Mouse (Mus musculus): ENCODE data around the gene Trappc3. TPM values are rescaled to one million over a fixed set of nuclear protein-coding genes. Genes with fewer than 3 reads are reported as not detected.

Gene Trappc3
- polyA plus RNA-seq, 1 experiment from 2014 or later: 115 TPM

- H3K4me1 ChIP-seq (replicated peaks; ENCODE audit: control insufficient read depth, insufficient read depth, low read length): no peaks in the 10 kb centered on the region; the same call in 1 of the 2 replicates
- no peaks in the 10 kb centered on the region for H3K9me3 ChIP-seq (ENCODE audit: control insufficient read depth)
- 94% methylated on average over 16 of the region's 16 CpGs for WGBS
- H3K4me2 ChIP-seq (replicated peaks; ENCODE audit: low read depth): no peak overlapping the region
- no peak for TF ChIP-seq CTCF (IDR thresholded peaks at IDR 0.05; ENCODE audit: low read depth)
- H3K4me3 ChIP-seq (ENCODE audit: low read depth, low read length): no peak overlapping the region
- ATAC-seq: no peak
- no peak overlapping the region for H3K9ac ChIP-seq (ENCODE audit: low read depth, low read length)
- H3K27ac ChIP-seq (ENCODE audit: low read depth, low read length): no peak overlapping the region
- 0 out of 2 replicates have a peak, but pooled peaks cover 6% of the 10 kb centered on the region for H3K27me3 ChIP-seq (replicated peaks; ENCODE audit: control insufficient read depth, insufficient read depth, low read length)
- H3K36me3 ChIP-seq (ENCODE audit: control insufficient read depth, insufficient read depth): peaks cover 15% of the 10 kb centered on the region
Measured at GRCm38 (mm10) chr4:126311566-126312200, 49.6 kb downstream of the Trappc3 start.

DNA sequence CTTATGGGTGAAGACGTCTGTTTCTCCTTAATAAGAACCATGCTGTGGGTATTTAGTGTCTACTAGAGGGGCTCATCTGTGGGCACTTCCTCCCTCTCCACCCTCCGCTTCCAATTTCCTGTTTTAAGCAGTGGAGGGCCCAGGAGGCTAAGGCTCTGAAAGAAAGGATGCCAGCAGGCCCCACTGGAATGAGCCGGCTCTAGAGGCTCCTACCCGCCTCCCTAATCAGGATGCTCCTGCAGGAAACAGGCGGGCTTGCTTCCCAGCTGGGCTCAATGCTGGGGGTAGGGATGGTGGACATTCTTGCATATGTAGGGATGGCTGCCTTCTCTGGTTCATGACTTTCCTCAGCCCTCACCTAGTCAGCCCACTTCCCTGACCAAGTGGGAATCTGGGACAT, 51.1 kb downstream of the Trappc3 start:
- ATAC-seq: no peak
- Histone ChIP-seq H3K9me3 (ENCODE audit: control insufficient read depth) (no peaks in the 10 kb centered on the region), H3K36me3 (ENCODE audit: control insufficient read depth, insufficient read depth) (peaks cover 31% of the 10 kb centered on the region), H3K9ac (ENCODE audit: low read depth, low read length) (no peak overlapping the region), H3K27ac (ENCODE audit: low read depth, low read length) (no peak overlapping the region), H3K4me3 (ENCODE audit: low read depth, low read length) (no peak overlapping the region), H3K4me1 (replicated peaks; ENCODE audit: control insufficient read depth, insufficient read depth, low read length) (no peaks in the 10 kb centered on the region; the same call in 1 of the 2 replicates), H3K27me3 (replicated peaks; ENCODE audit: control insufficient read depth, insufficient read depth, low read length) (0 out of 2 replicates have a peak, but pooled peaks cover 6% of the 10 kb centered on the region), H3K4me2 (replicated peaks; ENCODE audit: low read depth) (no peak overlapping the region)
- WGBS: 56% methylated on average over 5 of the region's 5 CpGs
- TF ChIP-seq CTCF (IDR thresholded peaks at IDR 0.05; ENCODE audit: low read depth): no peak

- Histone ChIP-seq H3K27me3 (replicated peaks; ENCODE audit: control insufficient read depth, insufficient read depth, low read length) (no peaks in the 10 kb centered on the region), H3K4me3 (ENCODE audit: low read depth, low read length) (no peak overlapping the region), H3K9ac (ENCODE audit: low read depth, low read length) (no peak overlapping the region), H3K27ac (ENCODE audit: low read depth, low read length) (no peak overlapping the region), H3K36me3 (ENCODE audit: control insufficient read depth, insufficient read depth) (peaks cover 33% of the 10 kb centered on the region), H3K4me2 (replicated peaks; ENCODE audit: low read depth) (no peak overlapping the region), H3K4me1 (replicated peaks; ENCODE audit: control insufficient read depth, insufficient read depth, low read length) (no peaks in the 10 kb centered on the region; the same call in 1 of the 2 replicates), H3K9me3 (ENCODE audit: control insufficient read depth) (no peaks in the 10 kb centered on the region)
- 66% methylated on average over 10 of the region's 10 CpGs for WGBS
- no peak for ATAC-seq
- TF ChIP-seq CTCF (IDR thresholded peaks at IDR 0.05; ENCODE audit: low read depth): peak; percentile 27
Measured at GRCm38 (mm10) chr4:126314393-126314792, 52.3 kb downstream of the Trappc3 start.

GRCm38 (mm10) chr4:126315931-126316330, 53.8 kb downstream of the Trappc3 start:
- Histone ChIP-seq H3K27ac (ENCODE audit: low read depth, low read length) (no peak overlapping the region), H3K9ac (ENCODE audit: low read depth, low read length) (no peak overlapping the region), H3K27me3 (replicated peaks; ENCODE audit: control insufficient read depth, insufficient read depth, low read length) (no peaks in the 10 kb centered on the region), H3K4me1 (replicated peaks; ENCODE audit: control insufficient read depth, insufficient read depth, low read length) (no peaks in the 10 kb centered on the region), H3K4me2 (replicated peaks; ENCODE audit: low read depth) (no peak overlapping the region), H3K4me3 (ENCODE audit: low read depth, low read length) (no peak overlapping the region), H3K36me3 (ENCODE audit: control insufficient read depth, insufficient read depth) (peaks cover 33% of the 10 kb centered on the region), H3K9me3 (ENCODE audit: control insufficient read depth) (no peaks in the 10 kb centered on the region)
- TF ChIP-seq CTCF (IDR thresholded peaks at IDR 0.05; ENCODE audit: low read depth): no peak
- 34% methylated on average over 5 of the region's 5 CpGs for WGBS
- no peak for ATAC-seq

DNA sequence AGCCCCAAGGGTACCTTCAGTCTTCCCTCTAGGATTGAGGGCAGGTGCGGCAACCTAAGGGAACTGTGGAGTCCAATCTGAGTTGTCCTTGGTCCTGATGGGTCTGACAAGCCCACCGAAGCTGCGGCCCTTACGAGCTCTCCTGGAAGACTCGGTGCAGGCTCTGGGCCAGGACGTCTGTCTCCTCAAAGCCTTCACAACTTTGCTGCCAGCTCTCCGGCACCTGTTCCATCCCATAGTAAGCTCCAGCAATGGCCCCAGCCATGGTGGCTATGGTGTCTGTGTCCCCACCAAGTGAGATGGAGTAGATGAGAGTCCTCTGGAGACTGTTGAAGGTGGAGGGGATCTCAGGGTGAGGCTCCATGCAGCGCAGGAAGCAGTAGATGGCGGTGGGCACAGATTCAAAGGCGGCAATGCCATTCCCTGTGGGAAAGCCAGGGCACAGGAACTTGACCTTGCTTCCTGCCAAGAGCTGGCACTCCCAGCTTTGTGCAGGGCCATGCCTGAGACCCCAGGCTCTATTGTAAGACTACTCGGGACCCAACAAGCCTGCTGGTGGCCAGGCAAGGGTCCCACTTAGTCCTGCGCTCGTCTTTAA, 54.4 kb downstream of the Trappc3 start:
- WGBS: 91% methylated on average over 13 of the region's 13 CpGs
- TF ChIP-seq CTCF (IDR thresholded peaks at IDR 0.05; ENCODE audit: low read depth): no peak
- no peak overlapping the region for H3K27ac ChIP-seq (ENCODE audit: low read depth, low read length)
- H3K4me3 ChIP-seq (ENCODE audit: low read depth, low read length): no peak overlapping the region
- ATAC-seq: no peak
- H3K36me3 ChIP-seq (ENCODE audit: control insufficient read depth, insufficient read depth): peaks cover 33% of the 10 kb centered on the region
- H3K9ac ChIP-seq (ENCODE audit: low read depth, low read length): no peak overlapping the region
- no peaks in the 10 kb centered on the region for H3K27me3 ChIP-seq (replicated peaks; ENCODE audit: control insufficient read depth, insufficient read depth, low read length)
- no peak overlapping the region for H3K4me2 ChIP-seq (replicated peaks; ENCODE audit: low read depth)
- H3K9me3 ChIP-seq (ENCODE audit: control insufficient read depth): no peaks in the 10 kb centered on the region
- no peaks in the 10 kb centered on the region for H3K4me1 ChIP-seq (replicated peaks; ENCODE audit: control insufficient read depth, insufficient read depth, low read length)

DNA sequence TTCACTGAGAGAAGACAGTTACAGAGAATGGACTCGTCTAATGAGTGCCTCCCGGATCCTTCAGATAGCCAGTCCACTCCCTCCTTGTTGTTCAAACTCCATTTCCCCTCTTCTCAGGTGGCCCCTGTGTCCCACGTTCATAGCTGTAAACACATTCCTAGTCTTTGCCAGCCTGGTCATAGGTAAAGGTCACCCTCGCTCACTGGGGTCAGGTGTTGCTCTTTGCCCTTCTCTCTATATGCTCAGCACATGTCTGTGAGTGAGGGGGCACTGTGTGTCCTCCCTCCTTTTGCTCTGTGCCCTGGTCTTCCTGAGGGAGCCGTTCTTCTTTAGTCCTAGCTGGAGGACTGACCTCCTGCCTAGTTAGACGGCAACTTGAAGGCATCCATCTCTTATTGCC, 57.7 kb downstream of the Trappc3 start:
- H3K27ac ChIP-seq (ENCODE audit: low read depth, low read length): no peak overlapping the region; the same call in 1 of the 2 replicates
- no peaks in the 10 kb centered on the region for H3K4me1 ChIP-seq (replicated peaks; ENCODE audit: control insufficient read depth, insufficient read depth, low read length)
- no peak overlapping the region for H3K4me2 ChIP-seq (replicated peaks; ENCODE audit: low read depth)
- peaks cover 33% of the 10 kb centered on the region for H3K36me3 ChIP-seq (ENCODE audit: control insufficient read depth, insufficient read depth)
- WGBS: 62% methylated on average over 6 of the region's 6 CpGs
- no peaks in the 10 kb centered on the region for H3K27me3 ChIP-seq (replicated peaks; ENCODE audit: control insufficient read depth, insufficient read depth, low read length)
- no peak overlapping the region for H3K9ac ChIP-seq (ENCODE audit: low read depth, low read length)
- TF ChIP-seq CTCF (IDR thresholded peaks at IDR 0.05; ENCODE audit: low read depth): no peak
- H3K9me3 ChIP-seq (ENCODE audit: control insufficient read depth): no peaks in the 10 kb centered on the region
- no peak overlapping the region for H3K4me3 ChIP-seq (ENCODE audit: low read depth, low read length)
- peak; percentile 24 for ATAC-seq
